Mouse (Mus musculus) layer of hippocampus, adult 11-12 months (tissue): ENCODE data around the gene Vsig8.

Experiments used
- DNase-seq: peaks from one replicate; pipeline ENCODE4 v3.0.0; 2022; ENCODE audit warnings: low spot score

Vsig8 gene

GRCm38 (mm10) chr1:172528701-172529100 is 27.0 kb upstream of the Vsig8 start:
- peak; percentile 93 for DNase-seq

DNA sequence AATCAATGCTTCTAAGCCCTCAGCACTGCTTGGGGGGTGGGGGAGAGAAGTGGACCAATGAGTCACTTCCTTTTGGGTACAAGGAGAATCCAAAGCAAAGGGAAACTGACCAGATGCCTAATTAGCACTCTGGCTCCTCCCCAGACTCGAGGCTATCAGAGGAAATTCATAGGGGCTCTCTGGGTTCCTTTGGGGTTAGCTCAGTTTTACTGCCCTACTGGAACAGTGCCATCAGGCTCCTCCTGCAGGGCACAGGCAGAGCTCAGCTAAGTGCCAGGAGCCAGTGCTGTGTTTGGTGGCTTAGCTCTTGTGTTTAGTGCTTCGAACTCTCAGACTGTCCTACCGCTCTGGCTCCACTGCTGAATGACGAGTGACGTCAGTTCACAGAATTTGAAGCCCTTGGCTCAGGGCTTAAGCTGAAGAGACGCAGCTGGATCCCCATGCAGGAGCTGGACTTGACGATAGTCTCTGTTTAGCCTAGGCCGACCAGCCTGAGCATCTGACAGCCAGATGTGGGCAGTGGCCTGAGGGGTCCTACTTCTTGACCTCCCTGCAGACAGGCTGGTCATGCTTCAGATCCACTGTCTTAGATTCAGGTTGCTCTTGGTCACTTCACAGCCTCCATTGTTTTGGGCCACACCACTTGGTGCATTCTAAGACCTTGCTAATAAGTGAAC is 25.1 kb upstream of the Vsig8 start:
- DNase-seq: no peak

DNA sequence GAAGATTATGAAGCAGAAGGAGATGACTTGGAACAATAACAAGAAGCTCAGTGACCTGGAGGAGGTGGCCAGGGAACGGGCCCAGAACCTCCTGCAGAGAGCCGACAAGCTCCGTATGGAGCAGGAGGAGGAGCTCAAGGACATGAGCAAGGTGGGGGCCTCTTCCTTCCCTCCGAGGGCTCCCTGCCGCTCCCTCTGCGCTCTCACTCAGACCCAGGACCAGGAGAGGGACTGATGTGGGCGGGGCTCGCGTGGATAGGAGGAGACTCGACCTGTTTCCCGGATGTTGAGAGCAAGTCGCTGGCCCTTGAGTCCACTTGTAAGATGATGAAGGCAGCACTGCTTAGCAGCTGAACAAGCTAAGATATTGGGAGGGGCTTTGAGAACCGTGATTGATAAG is 23.2 kb upstream of the Vsig8 start:
- DNase-seq: no peak

DNA sequence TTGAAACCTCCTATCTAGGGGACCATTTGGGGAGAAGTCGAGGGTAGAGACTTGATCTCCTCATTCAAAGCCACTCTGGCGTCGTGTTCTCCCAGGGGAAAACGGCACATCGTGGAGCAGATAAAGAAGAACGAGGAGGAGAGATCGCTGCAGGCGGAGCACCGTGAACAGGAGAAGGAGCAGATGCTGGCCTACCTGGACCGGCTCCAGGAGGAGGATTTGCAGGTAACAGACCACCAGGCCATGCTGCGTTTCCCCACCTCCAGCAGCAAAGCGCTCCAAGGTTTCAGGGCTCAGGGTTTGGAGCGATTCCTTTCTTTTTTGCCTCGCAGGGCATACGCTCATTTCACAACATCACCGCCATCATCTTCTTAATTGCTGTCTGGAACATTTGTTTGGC is 20.6 kb upstream of the Vsig8 start:
- DNase-seq: no peak

- DNase-seq: no peak
These were observed 15.9 kb upstream of the Vsig8 start for GRCm38 (mm10) chr1:172539827-172540226.

GRCm38 (mm10) chr1:172540283-172540820 is 15.4 kb upstream of the Vsig8 start:
- no peak for DNase-seq

- no peak for DNase-seq
These were observed 9.7 kb upstream of the Vsig8 start for GRCm38 (mm10) chr1:172546062-172546461.

DNA sequence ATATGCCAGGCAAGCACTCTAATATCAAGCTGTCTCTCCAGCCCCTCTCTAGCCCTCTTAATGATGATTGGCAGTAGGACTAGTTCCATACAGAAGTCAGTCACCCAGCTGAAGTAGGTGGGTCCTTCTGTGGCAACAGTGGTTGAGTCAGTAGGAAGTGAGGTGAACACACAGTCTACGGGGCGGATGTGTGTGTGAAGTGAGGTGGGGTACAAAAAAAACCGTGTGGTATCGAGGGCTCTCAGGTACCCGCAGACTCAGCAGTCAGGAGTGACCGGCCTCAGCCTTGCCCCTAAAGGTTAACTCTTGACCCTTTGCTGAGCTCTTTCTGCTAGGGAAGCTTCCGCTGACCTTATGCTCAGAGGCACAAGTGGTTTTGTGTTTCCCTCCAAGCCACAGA is 7.2 kb upstream of the Vsig8 start:
- no peak for DNase-seq

DNA sequence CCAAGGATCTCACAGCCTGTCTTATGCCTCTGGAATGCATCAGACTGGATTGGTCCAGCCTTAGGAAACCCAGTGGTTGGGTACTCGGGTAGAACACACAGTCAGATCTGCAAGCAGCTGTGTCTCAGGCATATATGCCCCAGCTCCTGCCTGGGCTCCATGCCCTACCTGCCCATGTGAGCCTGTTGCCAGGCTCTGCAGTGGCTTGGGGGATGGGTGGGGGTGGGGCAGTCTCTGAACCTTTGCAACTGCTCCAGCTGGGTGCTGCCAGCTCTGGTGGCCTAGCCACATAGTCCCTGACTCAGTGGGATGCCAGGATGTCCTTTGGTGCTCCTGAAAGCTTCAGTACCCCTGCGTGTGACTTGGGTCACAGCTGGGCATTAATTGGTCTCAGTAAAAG is 6.4 kb upstream of the Vsig8 start:
- no peak for DNase-seq

GRCm38 (mm10) chr1:172549717-172550116 is 6.0 kb upstream of the Vsig8 start:
- DNase-seq: no peak

GRCm38 (mm10) chr1:172550551-172550951 is 5.2 kb upstream of the Vsig8 start:
- peak; percentile 54 for DNase-seq

- DNase-seq: no peak
These were observed 4.7 kb upstream of the Vsig8 start for GRCm38 (mm10) chr1:172551009-172551408.

- DNase-seq: no peak
These were observed 3.1 kb upstream of the Vsig8 start for GRCm38 (mm10) chr1:172552623-172553022.

- DNase-seq: peak; percentile 50
These were observed 7.1 kb downstream of the Vsig8 start for GRCm38 (mm10) chr1:172562641-172563464.

DNA sequence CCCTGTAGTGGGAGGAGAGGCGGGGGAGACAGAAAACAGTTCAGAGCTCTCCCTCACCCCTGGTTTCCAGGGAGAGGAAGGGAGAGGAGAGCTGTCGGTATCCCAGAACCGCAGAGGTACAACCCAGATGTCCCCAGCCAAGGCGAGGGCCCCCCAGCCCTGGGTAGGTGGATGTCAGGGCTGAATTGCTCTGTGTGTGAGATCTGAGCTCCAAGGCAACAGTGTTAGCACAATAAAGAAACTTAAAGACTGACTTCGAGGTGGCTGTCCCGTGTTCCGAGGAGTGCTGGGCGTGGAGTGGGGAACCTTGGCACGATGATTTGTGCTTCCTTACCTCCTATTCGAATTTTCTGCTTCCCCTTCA is 7.7 kb downstream of the Vsig8 start:
- DNase-seq: no peak

DNA sequence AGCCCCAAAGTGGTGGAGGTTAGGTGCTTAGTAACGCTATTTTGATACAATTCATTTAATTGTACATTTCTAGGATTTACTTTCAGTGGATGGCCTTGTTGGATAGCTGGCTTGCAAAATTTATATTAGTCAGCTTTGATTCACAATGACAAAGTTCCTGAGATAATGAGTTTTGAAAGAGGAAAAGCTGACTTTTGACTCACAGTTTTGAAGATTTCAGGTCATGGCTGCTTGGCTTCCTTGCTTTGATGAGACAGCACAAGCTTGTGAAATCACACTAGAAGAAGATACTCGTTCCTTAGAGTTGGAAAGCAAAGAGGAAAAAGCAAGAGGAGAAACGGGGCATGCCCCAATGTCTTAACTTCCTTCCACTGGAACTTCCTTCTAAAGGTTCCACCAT is 10.4 kb downstream of the Vsig8 start:
- DNase-seq: no peak

GRCm38 (mm10) chr1:172567758-172568157 is 12.0 kb downstream of the Vsig8 start:
- no peak for DNase-seq

GRCm38 (mm10) chr1:172580116-172580515 is 24.4 kb downstream of the Vsig8 start:
- no peak for DNase-seq

DNA sequence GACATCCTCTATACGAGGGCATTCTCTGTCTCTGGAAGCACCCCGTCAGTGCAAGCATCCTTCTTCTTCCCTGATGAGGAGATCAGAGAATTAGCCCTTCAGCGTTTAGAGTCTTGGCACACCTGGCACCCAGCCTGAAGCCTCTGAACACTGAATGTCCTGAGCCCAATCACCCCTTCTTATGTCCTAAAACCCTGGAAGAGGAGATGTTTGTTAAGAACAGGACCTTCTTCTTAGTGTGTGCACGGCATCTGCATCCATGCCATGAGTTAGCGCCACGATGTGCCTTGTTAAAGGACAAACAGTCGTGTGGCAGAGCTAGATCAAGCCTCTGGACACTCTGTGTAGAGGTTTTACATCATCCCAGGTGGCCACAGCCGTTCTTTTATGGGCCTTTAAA is 26.7 kb downstream of the Vsig8 start:
- DNase-seq: no peak

DNA sequence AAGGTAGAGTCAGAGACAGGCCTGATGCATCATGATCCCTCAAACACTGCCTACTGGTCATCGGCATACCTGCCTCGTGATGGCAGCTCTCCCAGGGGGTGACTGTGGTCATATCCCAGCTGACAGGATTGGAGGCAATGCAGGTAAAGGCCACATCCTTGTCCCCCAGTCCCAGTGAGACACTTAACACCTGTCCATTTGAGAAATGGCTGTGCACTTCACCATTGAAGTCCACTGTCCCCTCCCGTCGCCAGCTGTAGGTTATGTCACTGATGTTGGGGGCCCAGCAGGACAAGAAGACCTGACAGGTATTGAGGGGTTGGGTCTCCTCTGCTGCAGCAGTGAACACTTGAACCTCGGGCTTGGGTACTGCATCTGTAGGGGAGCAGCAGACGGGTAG is 28.5 kb downstream of the Vsig8 start:
- no peak for DNase-seq

GRCm38 (mm10) chr1:172585026-172585425 is 29.3 kb downstream of the Vsig8 start:
- DNase-seq: no peak

- DNase-seq: no peak
These were observed 30.2 kb downstream of the Vsig8 start for GRCm38 (mm10) chr1:172585612-172586567.
